Mouse (Mus musculus) embryonic fibroblast, embryonic 13.5 days (primary cell): ENCODE measurements around the gene Acvr1b. TPM values are rescaled to one million over a fixed set of nuclear protein-coding genes. Genes with fewer than 3 reads are reported as not detected.

Experiments
- H3K27ac ChIP-seq: 2 replicates; pipeline ENCODE4 v1.5.1; 2012; ENCODE audit warnings: low read length, control low read depth, inconsistent platforms; ENCODE audit not compliant: insufficient read depth
- H3K4me1 ChIP-seq: 2 replicates; pipeline ENCODE4 v1.6.1; 2011; ENCODE audit warnings: low read length; ENCODE audit not compliant: control insufficient read depth, insufficient read depth
- H3K4me3 ChIP-seq: 2 replicates; pipeline ENCODE4 v1.5.1; 2011; ENCODE audit warnings: mild to moderate bottlenecking, control low read depth, low read length; ENCODE audit not compliant: insufficient read depth
- CTCF ChIP-seq: IDR thresholded peaks from 2 replicates; pipeline ENCODE4 v1.5.1; 2011; ENCODE audit warnings: mild to moderate bottlenecking, control low read depth, low read length, moderate library complexity, borderline replicate concordance; ENCODE audit not compliant: insufficient read depth
- POLR2A ChIP-seq: IDR thresholded peaks from 2 replicates; pipeline ENCODE4 v1.6.1; 2011; ENCODE audit warnings: low read depth, mild to moderate bottlenecking, control low read depth, low read length, moderate library complexity
- polyA plus RNA-seq: library from polyadenylated mRNA; stranded (reverse); fragments of >200 nt; gene quantifications from 2 replicates; pipeline ENCODE4 v1.2.4, GENCODE M21; 2011; ENCODE audit warnings: low read depth; ENCODE audit not compliant: missing spikeins, insufficient read length

Gene Acvr1b
- polyA plus RNA-seq, 1 experiment: 9.7 TPM

- Histone ChIP-seq H3K4me1 (peaks cover 1% of the 10 kb centered on the region; the same call in 1 of the 2 replicates), H3K27ac (no peak overlapping the region), H3K4me3 (no peak overlapping the region)
- no peak for TF ChIP-seq POLR2A
- no peak for TF ChIP-seq CTCF
Measured at GRCm38 (mm10) chr15:101241853-101242252, 68.0 kb downstream of the Acvr1b start.

- no peak for TF ChIP-seq CTCF
- no peak for TF ChIP-seq POLR2A
- Histone ChIP-seq H3K27ac (no peak overlapping the region), H3K4me1 (peaks cover 2% of the 10 kb centered on the region; the same call in 1 of the 2 replicates), H3K4me3 (no peak overlapping the region)
Measured at GRCm38 (mm10) chr15:101242645-101243044, 68.8 kb downstream of the Acvr1b start.

DNA sequence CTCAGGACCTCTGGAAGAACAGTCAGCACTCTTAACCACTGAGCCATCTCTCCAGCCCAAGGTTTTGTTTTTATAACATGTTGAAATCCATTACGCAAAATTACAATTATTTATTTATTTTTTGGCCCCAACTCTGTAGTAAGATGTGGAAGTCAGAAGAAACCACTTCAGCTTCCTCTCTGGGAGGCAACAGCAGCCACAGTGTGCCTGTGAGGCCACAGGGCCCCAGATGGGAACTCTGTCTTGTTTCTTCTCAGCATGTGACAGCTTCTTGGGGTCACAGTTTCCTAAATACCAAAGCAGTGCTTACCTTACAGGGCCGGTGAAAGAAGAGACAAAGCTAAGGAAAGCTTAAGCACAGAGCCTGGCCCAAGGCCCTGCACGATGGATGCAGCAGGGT, 70.1 kb downstream of the Acvr1b start:
- Histone ChIP-seq H3K27ac (no peak overlapping the region), H3K4me3 (no peak overlapping the region), H3K4me1 (peaks cover 2% of the 10 kb centered on the region; the same call in 1 of the 2 replicates)
- TF ChIP-seq CTCF: no peak
- no peak for TF ChIP-seq POLR2A

- TF ChIP-seq POLR2A (peak; percentile 66), CTCF (no peak)
- Histone ChIP-seq H3K4me1 (peaks cover 2% of the 10 kb centered on the region), H3K4me3 (peak overlapping the region; percentile 34), H3K27ac (peak overlapping the region; percentile 84)
Measured at GRCm38 (mm10) chr15:101246231-101247154, 72.6 kb downstream of the Acvr1b start.

GRCm38 (mm10) chr15:101247155-101247498, 73.3 kb downstream of the Acvr1b start:
- 0 out of 2 replicates have a peak, but pooled peaks have one; percentile 19 for TF ChIP-seq POLR2A
- no peak for TF ChIP-seq CTCF
- no peak overlapping the region for H3K27ac ChIP-seq
- H3K4me3 ChIP-seq: no peak overlapping the region
- peaks cover 2% of the 10 kb centered on the region for H3K4me1 ChIP-seq

GRCm38 (mm10) chr15:101248029-101248710, 74.3 kb downstream of the Acvr1b start:
- Histone ChIP-seq H3K27ac (no peak overlapping the region), H3K4me1 (peaks cover 2% of the 10 kb centered on the region), H3K4me3 (no peak overlapping the region)
- no peak for TF ChIP-seq CTCF
- no peak for TF ChIP-seq POLR2A

DNA sequence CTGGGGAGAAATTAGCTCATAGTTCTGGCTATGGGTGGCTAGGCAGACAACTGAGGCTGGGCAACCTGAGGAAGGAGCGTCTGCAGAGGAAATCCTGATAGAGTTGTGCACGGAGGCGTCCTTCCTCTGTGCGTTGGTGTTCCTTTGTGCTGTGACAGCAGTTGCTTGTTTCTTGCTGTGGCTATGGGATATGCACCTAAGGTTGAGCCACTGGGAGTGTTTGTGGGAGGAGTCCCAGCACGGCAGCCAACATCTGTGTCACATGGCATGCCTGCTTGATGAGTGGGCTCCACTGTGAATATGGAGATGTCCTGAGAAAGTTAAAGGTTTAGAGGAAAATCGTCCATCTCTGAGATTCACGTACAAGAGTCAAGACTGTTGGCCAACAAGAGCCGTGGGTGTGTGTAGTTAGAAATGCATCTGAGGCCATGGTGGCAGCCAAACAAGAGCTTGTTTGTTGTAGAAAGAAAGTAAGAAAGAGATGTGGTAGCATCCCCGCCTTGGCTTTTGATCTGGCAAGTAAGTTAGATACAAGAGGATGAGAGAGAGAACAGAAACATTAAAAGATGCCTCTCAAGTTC, 76.4 kb downstream of the Acvr1b start:
- no peak overlapping the region for H3K27ac ChIP-seq
- TF ChIP-seq CTCF (no peak), POLR2A (no peak)

DNA sequence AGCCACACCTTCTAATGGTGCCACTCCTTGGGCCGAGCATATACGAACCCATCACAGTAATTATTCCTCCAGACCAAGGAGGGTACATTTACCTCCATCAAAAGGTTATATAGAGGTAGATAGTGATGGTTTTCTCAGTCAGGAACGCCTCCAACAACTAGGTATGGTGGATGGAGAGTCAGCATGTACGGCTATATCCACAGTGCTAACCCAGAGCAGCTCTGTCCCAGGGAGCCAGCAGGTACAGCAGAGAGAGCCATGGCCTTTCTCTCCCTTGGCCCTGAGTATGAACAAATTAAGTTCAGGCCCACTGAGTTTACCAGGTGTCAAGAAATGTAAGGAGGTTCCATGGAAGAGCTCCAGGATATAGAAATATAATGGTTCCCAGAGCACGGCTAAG, 78.1 kb downstream of the Acvr1b start:
- Histone ChIP-seq H3K4me1 (peaks cover 3% of the 10 kb centered on the region), H3K4me3 (no peak overlapping the region)

More for the DNA sequence above, 76.4 kb downstream of the Acvr1b start:
- Histone ChIP-seq H3K4me1 (peaks cover 5% of the 10 kb centered on the region), H3K4me3 (no peak overlapping the region)

DNA sequence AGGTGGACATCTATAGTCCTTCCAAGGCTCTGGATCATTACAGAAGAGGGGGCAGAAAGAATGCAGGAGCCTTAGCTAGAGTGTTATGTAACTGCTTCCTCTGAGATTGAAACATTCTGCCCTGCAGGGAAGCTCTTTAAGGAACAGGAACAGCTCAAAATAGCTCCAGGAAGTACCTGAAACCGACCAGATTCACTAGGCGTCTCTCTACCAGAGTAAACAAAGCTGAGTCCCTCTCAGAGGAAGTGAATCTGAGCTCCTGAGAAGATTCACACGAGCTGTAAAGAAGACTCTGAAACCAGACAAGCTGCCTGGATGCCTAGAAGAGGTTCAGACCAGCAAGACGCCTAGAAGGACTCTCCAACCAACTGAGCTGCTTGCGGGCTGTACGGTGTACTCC, 78.7 kb downstream of the Acvr1b start:
- Histone ChIP-seq H3K27ac (no peak overlapping the region), H3K4me1 (peaks cover 3% of the 10 kb centered on the region), H3K4me3 (no peak overlapping the region)
- TF ChIP-seq POLR2A (no peak), CTCF (no peak)

More for the DNA sequence above, 78.1 kb downstream of the Acvr1b start:
- H3K27ac ChIP-seq: no peak overlapping the region
- no peak for TF ChIP-seq POLR2A
- TF ChIP-seq CTCF: no peak
